ENCODE assay signal across 11 mouse cellular contexts in the genomic region with DNA sequence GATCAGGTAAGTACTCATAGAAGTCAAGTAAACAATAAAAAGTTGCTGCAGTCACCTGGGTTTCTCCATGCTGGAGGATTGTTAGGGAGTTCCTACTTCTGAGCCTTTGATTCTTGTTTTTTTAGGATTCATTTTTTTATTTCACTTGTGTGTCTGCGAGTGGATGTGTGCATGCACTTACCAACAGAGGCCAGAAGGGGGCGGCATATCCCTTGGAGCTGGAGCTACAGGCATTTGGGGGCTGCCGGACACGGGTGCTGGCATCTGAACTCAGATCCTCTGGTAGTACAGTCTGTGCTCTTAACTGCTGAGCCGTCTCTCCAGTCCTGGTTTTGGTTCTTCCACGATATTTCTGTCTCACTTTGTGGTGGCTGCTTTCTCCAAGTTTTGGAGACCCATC. TPM values are rescaled to one million over a fixed set of nuclear protein-coding genes. Genes with fewer than 3 reads are reported as not detected.
DNase-seq lines count a peak whose midpoint lies in the region; ATAC-seq and TF ChIP-seq lines count a peak whose summit lies in the region.
"Had no signal": no experiment of that assay in that cellular context is flagged by ENCODE, and none has a peak within 500 bp of the region (broad histone marks: within the 10 kb centered on the region; RNA-seq: fewer than 3 reads in every experiment).

No protein-coding gene starts in this region.

- no peak overlapping the region for H3K4me2 ChIP-seq in forebrain, postnatal 0 days (ENCODE audit: low read depth)
- no peak overlapping the region for H3K4me2 ChIP-seq in forebrain, embryonic 12.5 days
- no peak overlapping the region for H3K4me2 ChIP-seq in midbrain, embryonic 11.5 days
- H3K4me2 ChIP-seq in stomach, postnatal 0 days (replicated peaks; ENCODE audit: low read depth) = no peak overlapping the region
- H3K4me2 ChIP-seq: forebrain, embryonic 15.5 days; heart, embryonic 15.5 days had no signal

- H3K27ac ChIP-seq in forebrain, postnatal 0 days (ENCODE audit: low read depth, low read length) = no peak overlapping the region
- H3K27ac ChIP-seq in forebrain, embryonic 12.5 days = no peak overlapping the region
- H3K27ac ChIP-seq in midbrain, embryonic 10.5 days (replicated peaks) = no peak overlapping the region
- H3K27ac ChIP-seq in midbrain, embryonic 11.5 days (ENCODE audit: low read depth, low read length) = no peak overlapping the region
- no peak overlapping the region for H3K27ac ChIP-seq in stomach, postnatal 0 days (replicated peaks)
- H3K27ac ChIP-seq: forebrain, embryonic 15.5 days; heart, embryonic 15.5 days had no signal

- no peak overlapping the region for H3K4me3 ChIP-seq in forebrain, postnatal 0 days (ENCODE audit: low read depth, low read length)
- H3K4me3 ChIP-seq in forebrain, embryonic 12.5 days (replicated peaks) = no peak overlapping the region
- no peak overlapping the region for H3K4me3 ChIP-seq in midbrain, embryonic 10.5 days
- no peak overlapping the region for H3K4me3 ChIP-seq in midbrain, embryonic 11.5 days (ENCODE audit: low read depth, low read length)
- no peak overlapping the region for H3K4me3 ChIP-seq in stomach, postnatal 0 days (ENCODE audit: low read depth, low read length)
- H3K4me3 ChIP-seq: forebrain, embryonic 15.5 days; heart, embryonic 15.5 days had no signal

- H3K9ac ChIP-seq in forebrain, postnatal 0 days = no peak overlapping the region
- no peak overlapping the region for H3K9ac ChIP-seq in forebrain, embryonic 12.5 days
- H3K9ac ChIP-seq in midbrain, embryonic 11.5 days (ENCODE audit: low read length) = no peak overlapping the region
- H3K9ac ChIP-seq in stomach, postnatal 0 days (ENCODE audit: low read length) = no peak overlapping the region
- H3K9ac ChIP-seq: forebrain, embryonic 15.5 days; heart, embryonic 15.5 days had no signal

- TF ChIP-seq EP300 in stomach, postnatal 0 days (optimal IDR thresholded peaks at IDR 0.05) = no peak

- H3K27me3 ChIP-seq in forebrain, postnatal 0 days (ENCODE audit: insufficient read depth, low read length) = no peaks in the 10 kb centered on the region
- no peaks in the 10 kb centered on the region for H3K27me3 ChIP-seq in forebrain, embryonic 12.5 days
- H3K27me3 ChIP-seq in midbrain, embryonic 10.5 days (ENCODE audit: low read depth, poor library complexity, severe bottlenecking) = no peaks in the 10 kb centered on the region
- no peaks in the 10 kb centered on the region for H3K27me3 ChIP-seq in midbrain, embryonic 11.5 days (ENCODE audit: control insufficient read depth, insufficient read depth, low read length)
- no peaks in the 10 kb centered on the region for H3K27me3 ChIP-seq in stomach, postnatal 0 days (ENCODE audit: control insufficient read depth, insufficient read depth, low read length)
- H3K27me3 ChIP-seq: forebrain, embryonic 15.5 days; heart, embryonic 15.5 days had no signal

- no peaks in the 10 kb centered on the region for H3K9me3 ChIP-seq in forebrain, postnatal 0 days (ENCODE audit: low read length)
- no peaks in the 10 kb centered on the region for H3K9me3 ChIP-seq in forebrain, embryonic 12.5 days
- H3K9me3 ChIP-seq in midbrain, embryonic 10.5 days (replicated peaks) = no peaks in the 10 kb centered on the region
- no peaks in the 10 kb centered on the region for H3K9me3 ChIP-seq in midbrain, embryonic 11.5 days (ENCODE audit: control insufficient read depth, low read length)
- no peaks in the 10 kb centered on the region for H3K9me3 ChIP-seq in stomach, postnatal 0 days (ENCODE audit: control insufficient read depth, low read length)
- H3K9me3 ChIP-seq: forebrain, embryonic 15.5 days; heart, embryonic 15.5 days had no signal

- TF ChIP-seq CTCF in forebrain, postnatal 0 days (IDR thresholded peaks at IDR 0.05; ENCODE audit: low read depth) = peak; percentile 43
- TF ChIP-seq CTCF in stomach, postnatal 0 days (IDR thresholded peaks at IDR 0.05; ENCODE audit: low read depth) = peak; percentile 58

- no peaks in the 10 kb centered on the region for H3K4me1 ChIP-seq in forebrain, postnatal 0 days (ENCODE audit: insufficient read depth)
- peaks cover 5% of the 10 kb centered on the region; the same call in 1 of the 2 replicates for H3K4me1 ChIP-seq in forebrain, embryonic 12.5 days
- peaks cover 4% of the 10 kb centered on the region for H3K4me1 ChIP-seq in midbrain, embryonic 10.5 days
- no peaks in the 10 kb centered on the region for H3K4me1 ChIP-seq in midbrain, embryonic 11.5 days (ENCODE audit: control insufficient read depth, insufficient read depth, low read length)
- H3K4me1 ChIP-seq in stomach, postnatal 0 days (replicated peaks; ENCODE audit: control insufficient read depth, insufficient read depth) = no peaks in the 10 kb centered on the region
- H3K4me1 ChIP-seq: forebrain, embryonic 15.5 days; heart, embryonic 15.5 days had no signal

- no peak for DNase-seq in forebrain, postnatal 0 days
- peak; percentile 37 for DNase-seq in midbrain, embryonic 10.5 days (ENCODE audit: low spot score)
- no peak for DNase-seq in midbrain, embryonic 11.5 days (ENCODE audit: low spot score, missing footprints)
- DNase-seq in embryo, embryonic 10 days (ENCODE audit: low spot score) = peak; percentile 51
- no peak for DNase-seq in stomach, postnatal 0 days (ENCODE audit: low spot score)
- DNase-seq in B cell, adult 2 months = no peak
- no peak for DNase-seq in gastrocnemius, postnatal 4 days (ENCODE audit: low spot score in 2 of 2)
- DNase-seq: cerebellum, adult 11 months had no signal

- no peak for ATAC-seq in forebrain, postnatal 0 days
- ATAC-seq in forebrain, embryonic 12.5 days (ENCODE audit: low FRiP score) = no peak
- ATAC-seq in midbrain, embryonic 11.5 days (ENCODE audit: low FRiP score) = no peak
- ATAC-seq in stomach, postnatal 0 days (ENCODE audit: low FRiP score, low TSS enrichment) = no peak
- ATAC-seq: forebrain, embryonic 15.5 days had no signal

- WGBS in forebrain, postnatal 0 days = 72% methylated on average over 6 of the region's 6 CpGs
- WGBS in forebrain, embryonic 12.5 days = 60% methylated on average over 6 of the region's 6 CpGs
- 71% methylated on average over 6 of the region's 6 CpGs for WGBS in midbrain, embryonic 10.5 days
- 68% methylated on average over 6 of the region's 6 CpGs for WGBS in midbrain, embryonic 11.5 days
- WGBS in stomach, postnatal 0 days = 67% methylated on average over 6 of the region's 6 CpGs

- H3K36me3 ChIP-seq in forebrain, postnatal 0 days (ENCODE audit: insufficient read depth) = no peaks in the 10 kb centered on the region
- H3K36me3 ChIP-seq in forebrain, embryonic 12.5 days (replicated peaks) = no peaks in the 10 kb centered on the region
- no peaks in the 10 kb centered on the region for H3K36me3 ChIP-seq in midbrain, embryonic 10.5 days
- H3K36me3 ChIP-seq in midbrain, embryonic 11.5 days (ENCODE audit: control insufficient read depth, insufficient read depth, low read length) = no peaks in the 10 kb centered on the region
- no peaks in the 10 kb centered on the region for H3K36me3 ChIP-seq in stomach, postnatal 0 days (ENCODE audit: control insufficient read depth, insufficient read depth, low read length)
- H3K36me3 ChIP-seq: forebrain, embryonic 15.5 days; heart, embryonic 15.5 days had no signal

RNA-seq across cellular contexts. Expression of gene Nptx2, which starts 31.0 kb away (rescaled TPM):
- 22.5 and 33.1 TPM in 2 replicates for total RNA-seq in forebrain, postnatal 0 days (2014; rRNA removed)
- polyA plus RNA-seq in forebrain, postnatal 0 days (2015; fragmentation: Nextera tagmentation; extraction: Ambion mirVana) = 5.1 and 6.9 TPM in 2 replicates
- polyA plus RNA-seq in forebrain, embryonic 12.5 days (2016; fragmentation: Nextera tagmentation; extraction: Ambion mirVana) = 2.5 and 3.3 TPM in 2 replicates
- 1.2 and 1.5 TPM in 2 replicates for polyA plus RNA-seq in midbrain, embryonic 10.5 days (2016; fragmentation: Nextera tagmentation; extraction: Ambion mirVana)
- 1.8 and 1.9 TPM in 2 replicates for polyA plus RNA-seq in midbrain, embryonic 11.5 days (2014; fragmentation: Nextera tagmentation; extraction: Ambion mirVana)
- polyA plus RNA-seq in stomach, postnatal 0 days (2015; fragmentation: Nextera tagmentation; extraction: Ambion mirVana) = 4.6 and 5.1 TPM in 2 replicates
- total RNA-seq in gastrocnemius, postnatal 4 days (2021) = under 1 TPM; 0.36 to 0.59 TPM

Comparison
In these comparisons a context has a peak if more than half of its experiments do, and no peak if none do; other contexts are left out.
1. DNase-seq: peak in midbrain, embryonic 10.5 days (single experiment) and embryo, embryonic 10 days (single experiment); none in forebrain, postnatal 0 days (single experiment), midbrain, embryonic 11.5 days (single experiment), stomach, postnatal 0 days (single experiment), B cell, adult 2 months (0 of 2) and gastrocnemius, postnatal 4 days (0 of 2).